Mouse (Mus musculus) heart, embryonic 13.5 days (tissue): ENCODE results near the gene Fkbp3. TPM values are rescaled to one million over a fixed set of nuclear protein-coding genes. Genes with fewer than 3 reads are reported as not detected.

Experiments
- ATAC-seq: fragments of 200-750 bp; cut with Nextera tagmentation; 2 replicates; pipeline ENCODE4 v1.8.0; 2017; ENCODE audit warnings: moderate TSS enrichment; ENCODE audit not compliant: insufficient number of reproducible peaks, low FRiP score, low TSS enrichment; ENCODE audit errors: extremely low read depth
- H3K27ac ChIP-seq: fragments of 300-500 bp; sonication (generic); replicated peaks from 2 replicates; pipeline ENCODE4 v1.5.1; 2015; ENCODE audit warnings: moderate library complexity, mild to moderate bottlenecking, inconsistent platforms
- H3K27me3 ChIP-seq: fragments of 300-500 bp; sonication (generic); replicated peaks from 2 replicates; pipeline ENCODE4 v1.6.1; 2015; ENCODE audit warnings: mild to moderate bottlenecking, inconsistent platforms
- H3K36me3 ChIP-seq: fragments of 300-500 bp; sonication (generic); 2 replicates; pipeline ENCODE4 v1.6.1; 2015; ENCODE audit warnings: mild to moderate bottlenecking, inconsistent platforms
- H3K4me1 ChIP-seq: fragments of 300-500 bp; sonication (generic); 2 replicates; pipeline ENCODE4 v1.6.1; 2015; ENCODE audit warnings: inconsistent platforms
- H3K4me2 ChIP-seq: fragments of 300-500 bp; sonication (generic); 2 replicates; pipeline ENCODE4 v1.6.1; 2015; ENCODE audit warnings: inconsistent platforms, mild to moderate bottlenecking, moderate library complexity
- H3K4me3 ChIP-seq: fragments of 300-500 bp; sonication (generic); 2 replicates; pipeline ENCODE4 v1.5.1; 2015; ENCODE audit warnings: moderate library complexity, mild to moderate bottlenecking, inconsistent platforms
- H3K9ac ChIP-seq: fragments of 300-500 bp; sonication (generic); 2 replicates; pipeline ENCODE4 v1.6.1; 2015; ENCODE audit warnings: inconsistent platforms, mild to moderate bottlenecking, moderate library complexity
- H3K9me3 ChIP-seq: fragments of 300-500 bp; sonication (generic); 2 replicates; pipeline ENCODE4 v1.6.1; 2016; ENCODE audit warnings: inconsistent platforms
- WGBS: fragments of 180-500 bp; shearing (Covaris S2); methylation state at CpG from one replicate; pipeline ENCODE4 v1.1.7; 2015; ENCODE audit warnings: mixed read lengths; 5-methylcytosine and 5-hydroxymethylcytosine counted together
- polyA plus RNA-seq: library from polyadenylated mRNA; unstranded; fragments of >200 nt; fragmentation: Nextera tagmentation; extraction: Ambion mirVana; gene quantifications from 2 replicates; pipeline ENCODE4 v1.2.1, GENCODE M21; 2015

The Fkbp3 gene
- polyA plus RNA-seq, 1 experiment from 2014 or later = 476 TPM

DNA sequence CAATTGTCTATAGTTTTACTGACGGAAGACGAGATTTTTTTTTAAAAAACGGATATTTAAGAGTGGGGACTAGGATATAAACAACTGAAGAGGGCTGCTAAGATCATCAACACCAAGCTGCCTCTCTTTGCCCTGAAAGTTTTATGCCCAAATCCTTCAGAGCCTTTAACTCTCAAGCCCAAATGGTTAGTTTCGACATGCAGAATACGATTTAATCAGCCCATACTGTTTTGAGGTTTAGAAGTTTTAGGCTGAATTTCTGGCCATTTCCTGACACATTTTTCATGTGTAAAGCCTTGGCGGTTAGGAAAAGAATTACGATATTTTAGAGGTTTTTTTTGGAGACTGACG, 38.0 kb downstream of the Fkbp3 start:
- 49% methylated on average over 8 of the region's 8 CpGs for WGBS
- Histone ChIP-seq H3K4me3 (peak overlapping the region; percentile 88), H3K9ac (peak overlapping the region; percentile 96), H3K27ac (peak overlapping the region; percentile 86; the same call in 1 of the 2 replicates), H3K36me3 (peaks cover 2% of the 10 kb centered on the region; the same call in 1 of the 2 replicates), H3K4me1 (peaks cover 28% of the 10 kb centered on the region), H3K4me2 (peak overlapping the region; percentile 78), H3K9me3 (no peaks in the 10 kb centered on the region), H3K27me3 (no peaks in the 10 kb centered on the region)
- no peak for ATAC-seq

DNA sequence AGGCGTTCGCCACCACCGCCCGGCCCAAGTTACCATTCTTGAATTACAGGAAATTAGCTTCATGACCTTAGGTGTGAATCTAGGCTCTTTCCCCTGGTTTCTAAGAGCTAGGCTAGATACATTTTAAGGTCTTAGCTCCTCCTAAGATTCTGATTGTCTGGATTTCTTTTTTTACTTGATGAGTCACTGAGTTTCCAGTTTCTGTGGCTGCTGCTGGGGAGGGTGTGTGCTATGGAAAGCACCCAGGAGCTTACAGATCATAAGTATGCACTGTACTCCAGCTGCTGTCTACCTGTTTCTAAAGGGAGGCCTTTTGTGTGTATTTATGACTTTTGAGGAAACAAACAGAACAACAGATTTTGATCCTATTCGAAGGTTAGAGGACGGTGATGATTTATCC, 51.0 kb downstream of the Fkbp3 start:
- Histone ChIP-seq H3K4me3 (no peak overlapping the region), H3K9ac (no peak overlapping the region), H3K4me2 (no peak overlapping the region), H3K27ac (no peak overlapping the region), H3K4me1 (no peaks in the 10 kb centered on the region), H3K9me3 (no peaks in the 10 kb centered on the region), H3K27me3 (no peaks in the 10 kb centered on the region), H3K36me3 (peaks cover 35% of the 10 kb centered on the region)
- ATAC-seq = no peak
- 96% methylated on average over 6 of the region's 6 CpGs for WGBS

Other genes with a start within 250 kb of the Fkbp3 start
- gene Gm527, start 156.1 kb downstream of the Fkbp3 start, polyA plus RNA-seq = 2.3 and 2.5 TPM in 2 replicates
- gene Klhl28, start 108.5 kb downstream of the Fkbp3 start, polyA plus RNA-seq = 8.7 and 10.1 TPM in 2 replicates
- 15.3 and 17.2 TPM in 2 replicates for gene Togaram1, start 108.2 kb downstream of the Fkbp3 start, polyA plus RNA-seq
- gene Prpf39, start 37.7 kb downstream of the Fkbp3 start, polyA plus RNA-seq = 28.1 and 31.8 TPM in 2 replicates
- 5.9 and 6.1 TPM in 2 replicates for gene Fancm, start 1.6 kb upstream of the Fkbp3 start, polyA plus RNA-seq
- gene Mis18bp1, start 98.6 kb upstream of the Fkbp3 start, polyA plus RNA-seq = 34.6 and 35.1 TPM in 2 replicates
- not detected in 2 replicates for gene Wdr20rt, start 151.5 kb upstream of the Fkbp3 start, polyA plus RNA-seq